17 mouse cellular contexts compared by ENCODE assay signal in genomic region chr10:3958591-3958990, GRCm38 (mm10). TPM values are rescaled to one million over a fixed set of nuclear protein-coding genes. Genes with fewer than 3 reads are reported as not detected.
DNase-seq lines count a peak whose midpoint lies in the region; ATAC-seq and TF ChIP-seq lines count a peak whose summit lies in the region.
"Had no signal": no experiment of that assay in that cellular context is flagged by ENCODE, and none has a peak within 500 bp of the region (broad histone marks: within the 10 kb centered on the region; RNA-seq: fewer than 3 reads in every experiment).

No protein-coding gene starts in this region.

- H3K27me3 ChIP-seq in testis, adult 2 months (ENCODE audit: control insufficient read depth, insufficient read depth, low read length), result no peaks in the 10 kb centered on the region
- H3K27me3 ChIP-seq in MEL (ENCODE audit: control insufficient read depth in 1 of 2, insufficient read depth in 2 of 2, low read length in 2 of 2), result peaks cover 0 to 2% of the 10 kb centered on the region in 2 experiments; a peak in 2 of 4 replicates
- H3K27me3 ChIP-seq in splenic B cell, adult 2 months (ENCODE audit: control insufficient read depth, insufficient read depth, low read length, poor library complexity, severe bottlenecking), result no peaks in the 10 kb centered on the region; the same call in 1 of the 2 replicates
- no peaks in the 10 kb centered on the region for H3K27me3 ChIP-seq in hindbrain, embryonic 13.5 days
- H3K27me3 ChIP-seq in midbrain, embryonic 13.5 days, result no peaks in the 10 kb centered on the region
- H3K27me3 ChIP-seq: embryonic facial prominence, embryonic 12.5 days; forebrain, embryonic 15.5 days; limb, embryonic 15.5 days; neural tube, embryonic 12.5 days had no signal

- no peaks in the 10 kb centered on the region for H3K4me1 ChIP-seq in testis, adult 2 months (ENCODE audit: control insufficient read depth, insufficient read depth, low read length)
- no peaks in the 10 kb centered on the region for H3K4me1 ChIP-seq in MEL (ENCODE audit: control insufficient read depth in 1 of 2, insufficient read depth in 2 of 2, low read length in 2 of 2)
- no peaks in the 10 kb centered on the region for H3K4me1 ChIP-seq in hindbrain, embryonic 13.5 days (replicated peaks)
- no peaks in the 10 kb centered on the region for H3K4me1 ChIP-seq in midbrain, embryonic 13.5 days (replicated peaks)
- H3K4me1 ChIP-seq: embryonic facial prominence, embryonic 12.5 days; forebrain, embryonic 15.5 days; limb, embryonic 15.5 days; neural tube, embryonic 12.5 days had no signal

- TF ChIP-seq CTCF in layer of hippocampus, adult 2 months (conservative IDR thresholded peaks at IDR 0.05), result peak; percentile 52
- TF ChIP-seq CTCF in testis, adult 2 months (IDR thresholded peaks at IDR 0.05; ENCODE audit: control insufficient read depth, insufficient read depth, insufficient replicate concordance, low read depth, low read length), result peak; percentile 29; the same call in 1 of the 2 replicates
- peak; percentile 44 to 65 (median 54) for TF ChIP-seq CTCF in MEL (IDR thresholded peaks at IDR 0.05 in 2 of 3, conservative IDR thresholded peaks at IDR 0.05 in 1 of 3; ENCODE audit: control insufficient read depth in 1 of 3, insufficient read depth in 1 of 3, low read depth in 2 of 3, low read length in 3 of 3, poor library complexity in 1 of 3, severe bottlenecking in 1 of 3)

- no peaks in the 10 kb centered on the region for H3K36me3 ChIP-seq in testis, adult 2 months (ENCODE audit: control insufficient read depth, insufficient read depth, low read length)
- H3K36me3 ChIP-seq in MEL (ENCODE audit: control insufficient read depth in 1 of 2, insufficient read depth in 2 of 2, low read length in 2 of 2), result no peaks in the 10 kb centered on the region
- no peaks in the 10 kb centered on the region for H3K36me3 ChIP-seq in splenic B cell, adult 2 months (ENCODE audit: control insufficient read depth, insufficient read depth, low read length, poor library complexity, severe bottlenecking)
- peaks cover 16% of the 10 kb centered on the region for H3K36me3 ChIP-seq in hindbrain, embryonic 13.5 days
- peaks cover 24% of the 10 kb centered on the region for H3K36me3 ChIP-seq in midbrain, embryonic 13.5 days
- H3K36me3 ChIP-seq: forebrain, embryonic 15.5 days had no signal

- 75% methylated on average over 5 of the region's 5 CpGs for WGBS in hindbrain, embryonic 13.5 days
- WGBS in midbrain, embryonic 13.5 days, result 77% methylated on average over 5 of the region's 5 CpGs

- no peak overlapping the region for H3K4me2 ChIP-seq in hindbrain, embryonic 13.5 days
- no peak overlapping the region for H3K4me2 ChIP-seq in midbrain, embryonic 13.5 days (replicated peaks)
- H3K4me2 ChIP-seq: embryonic facial prominence, embryonic 12.5 days; forebrain, embryonic 15.5 days; limb, embryonic 15.5 days; neural tube, embryonic 12.5 days had no signal

- no peak overlapping the region for H3K9ac ChIP-seq in MEL (ENCODE audit: control insufficient read depth, low read depth, low read length, poor library complexity, severe bottlenecking)
- H3K9ac ChIP-seq in hindbrain, embryonic 13.5 days, result no peak overlapping the region
- no peak overlapping the region for H3K9ac ChIP-seq in midbrain, embryonic 13.5 days (replicated peaks)
- H3K9ac ChIP-seq: embryonic facial prominence, embryonic 12.5 days; forebrain, embryonic 15.5 days; limb, embryonic 15.5 days; neural tube, embryonic 12.5 days had no signal

- TF ChIP-seq POLR2A in testis, adult 2 months (IDR thresholded peaks at IDR 0.05; ENCODE audit: control insufficient read depth, low read depth, low read length), result no peak
- no peak for TF ChIP-seq POLR2A in MEL (IDR thresholded peaks at IDR 0.05; ENCODE audit: control insufficient read depth in 1 of 2, insufficient read depth in 1 of 2, low read depth in 1 of 2, low read length in 2 of 2, poor library complexity in 1 of 2)

- H3K4me3 ChIP-seq in layer of hippocampus, adult 2 months, result no peak overlapping the region
- no peak overlapping the region for H3K4me3 ChIP-seq in testis, adult 2 months (ENCODE audit: control insufficient read depth, low read depth, low read length)
- no peak overlapping the region for H3K4me3 ChIP-seq in MEL (ENCODE audit: control insufficient read depth in 1 of 2, insufficient read depth in 1 of 2, low read depth in 2 of 2, low read length in 2 of 2)
- no peak overlapping the region for H3K4me3 ChIP-seq in hindbrain, embryonic 13.5 days
- H3K4me3 ChIP-seq in midbrain, embryonic 13.5 days (replicated peaks), result no peak overlapping the region
- H3K4me3 ChIP-seq: embryonic facial prominence, embryonic 12.5 days; forebrain, embryonic 15.5 days; limb, embryonic 15.5 days; neural tube, embryonic 12.5 days had no signal

- no peak overlapping the region for H3K27ac ChIP-seq in layer of hippocampus, adult 2 months
- no peak overlapping the region for H3K27ac ChIP-seq in testis, adult 2 months (ENCODE audit: control insufficient read depth, insufficient read depth, low read depth, low read length)
- no peak overlapping the region for H3K27ac ChIP-seq in MEL (ENCODE audit: control insufficient read depth, low read depth, low read length)
- no peak overlapping the region for H3K27ac ChIP-seq in hindbrain, embryonic 13.5 days
- H3K27ac ChIP-seq in midbrain, embryonic 13.5 days, result no peak overlapping the region
- H3K27ac ChIP-seq: embryonic facial prominence, embryonic 12.5 days; forebrain, embryonic 15.5 days; limb, embryonic 15.5 days; neural tube, embryonic 12.5 days had no signal

- no peaks in the 10 kb centered on the region for H3K9me3 ChIP-seq in MEL (replicated peaks; ENCODE audit: insufficient read depth, low read length)
- H3K9me3 ChIP-seq in hindbrain, embryonic 13.5 days, result no peaks in the 10 kb centered on the region
- H3K9me3 ChIP-seq in midbrain, embryonic 13.5 days, result no peaks in the 10 kb centered on the region
- H3K9me3 ChIP-seq: embryonic facial prominence, embryonic 12.5 days; forebrain, embryonic 15.5 days; limb, embryonic 15.5 days; neural tube, embryonic 12.5 days had no signal

- peak; percentile 56 for TF ChIP-seq RAD21 in MEL (IDR thresholded peaks at IDR 0.05; ENCODE audit: low read depth, low read length)

- DNase-seq in layer of hippocampus, adult 2 months (ENCODE audit: low spot score in 2 of 2), result no peak
- DNase-seq in layer of hippocampus, adult 9-11 months, result no peak
- no peak for DNase-seq in testis, postnatal 14 days (ENCODE audit: low spot score)
- DNase-seq in MEL (ENCODE audit: low read depth, low spot score), result peak; percentile 49
- peak; percentile 18 for DNase-seq in splenic B cell, adult 2 months (ENCODE audit: low read depth, low spot score)
- DNase-seq: adrenal gland, adult 2 months; cerebellum, adult 2 months; kidney, postnatal 14 days; lung, postnatal 10 days; right cerebral cortex, postnatal 14 days had no signal

- no peak for TF ChIP-seq EP300 in MEL (IDR thresholded peaks at IDR 0.05; ENCODE audit: low read depth in 1 of 2, low read length in 2 of 2)

- no peak for ATAC-seq in hindbrain, embryonic 13.5 days (ENCODE audit: low FRiP score)
- no peak for ATAC-seq in midbrain, embryonic 13.5 days
- ATAC-seq: forebrain, embryonic 15.5 days had no signal

- H3K79me2 ChIP-seq in MEL (ENCODE audit: control insufficient read depth, insufficient read depth, low read length, poor library complexity), result no peaks in the 10 kb centered on the region

TF ChIP-seq in MEL, 35 proteins besides CTCF, POLR2A, EP300 and RAD21:
- no peak for TF ChIP-seq JUND (IDR thresholded peaks at IDR 0.05; ENCODE audit: low read depth, low read length)
- TF ChIP-seq SMC3 (IDR thresholded peaks at IDR 0.05; ENCODE audit: low read depth, low read length), result peak; percentile 39

RNA-seq across cellular contexts. Expression of gene Mthfd1l, which starts 14.3 kb away (rescaled TPM):
- total RNA-seq in layer of hippocampus, adult 2 months (2021), result 1 to 10 TPM; 8.2 to 9.2 TPM
- polyA plus RNA-seq in testis, adult 2 months (2012; rRNA removed), result 1.6 and 1.9 TPM in 2 replicates
- 43.1 and 58.6 TPM in 2 replicates for total RNA-seq in MEL (2012; rRNA removed)
- 1,000 to 10,000 TPM in 1 of 2 experiments, 10 to 100 TPM in 1; 83.0 to 1,097 TPM for polyA plus RNA-seq in MEL (2012; ENCODE audit: insufficient read depth in 1 of 2, insufficient read length in 2 of 2, low read depth in 1 of 2, low replicate concordance in 2 of 2, missing spikeins in 1 of 2)
- 5.3 and 6.0 TPM in 2 replicates for polyA plus RNA-seq in hindbrain, embryonic 13.5 days (2015; fragmentation: Nextera tagmentation; extraction: Ambion mirVana)
- polyA plus RNA-seq in midbrain, embryonic 13.5 days (2015; fragmentation: Nextera tagmentation; extraction: Ambion mirVana), result 4.6 and 6.6 TPM in 2 replicates

Comparison
In these comparisons a context has a peak if more than half of its experiments do, and no peak if none do; other contexts are left out.
1. DNase-seq: peak in MEL (single experiment) and splenic B cell, adult 2 months (single experiment); none in layer of hippocampus, adult 2 months (0 of 2), layer of hippocampus, adult 9-11 months (single experiment) and testis, postnatal 14 days (single experiment).
2. RNA of gene Mthfd1l, which starts 14.3 kb away (polyA plus RNA-seq): 83.0 to 1,097 TPM in MEL; 5.3 to 6.0 TPM in hindbrain, embryonic 13.5 days, 4.6 to 6.6 TPM in midbrain, embryonic 13.5 days and 1.6 to 1.9 TPM in testis, adult 2 months; every median in the first group is over 10 times any median in the second.
3. Peak in every context shown above with its lines, with median percentiles within 50 percentile points of each other: CTCF ChIP-seq.